Mouse (Mus musculus) small intestine, adult 2 months (tissue): Measurements from ENCODE around the gene Osbpl7. TPM values are rescaled to one million over a fixed set of nuclear protein-coding genes. Genes with fewer than 3 reads are reported as not detected.
A peak's percentile ranks its signal among the peaks of the same experiment; 100 is the strongest.

ENCODE experiments used
- H3K27ac ChIP-seq: fragments of 200-500 bp; 2 replicates; pipeline ENCODE4 v1.5.1; 2012; ENCODE audit warnings: low read depth, low read length, control low read depth, inconsistent platforms; ENCODE audit not compliant: insufficient read depth
- H3K27me3 ChIP-seq: fragments of 200-500 bp; 2 replicates; pipeline ENCODE4 v1.6.1; 2012; ENCODE audit warnings: mild to moderate bottlenecking, moderate library complexity, low read length, inconsistent platforms; ENCODE audit not compliant: control insufficient read depth, insufficient read depth
- H3K36me3 ChIP-seq: fragments of 200-500 bp; 2 replicates; pipeline ENCODE4 v1.6.1; 2012; ENCODE audit warnings: mild to moderate bottlenecking, low read length, control low read depth, inconsistent platforms; ENCODE audit not compliant: control insufficient read depth, insufficient read depth
- H3K4me1 ChIP-seq: fragments of 200-500 bp; 2 replicates; pipeline ENCODE4 v1.6.1; 2012; ENCODE audit warnings: low read length, inconsistent platforms, mixed read lengths; ENCODE audit not compliant: control insufficient read depth, insufficient read depth, insufficient read length
- H3K4me3 ChIP-seq: fragments of 200-500 bp; 2 replicates; pipeline ENCODE4 v1.5.1; 2012; ENCODE audit warnings: low read depth, mild to moderate bottlenecking, control low read depth, inconsistent platforms, low read length, moderate library complexity
- CTCF ChIP-seq: fragments of 200-500 bp; IDR thresholded peaks from 2 replicates; pipeline ENCODE4 v1.5.1; 2012; ENCODE audit warnings: low read depth, mild to moderate bottlenecking, control low read depth, inconsistent platforms, low read length, moderate library complexity, mixed read lengths; ENCODE audit not compliant: insufficient replicate concordance, insufficient read length; ENCODE audit errors: extremely low read depth
- POLR2A ChIP-seq: fragments of 200-500 bp; IDR thresholded peaks from 2 replicates; pipeline ENCODE4 v1.6.1; 2012; ENCODE audit warnings: low read depth, mild to moderate bottlenecking, control low read depth, inconsistent platforms, low read length, moderate library complexity
- WGBS: fragments of 180-500 bp; shearing (Covaris S2); methylation state at CpG from one replicate; pipeline ENCODE4 v1.1.7; 2018; 5-methylcytosine and 5-hydroxymethylcytosine counted together
- polyA plus RNA-seq: library from polyadenylated mRNA; depleted of rRNA; stranded (reverse); fragments of >200 nt; gene quantifications from 2 replicates; pipeline ENCODE4 v1.2.3, GENCODE M21; 2012

The Osbpl7 gene
- polyA plus RNA-seq, 1 experiment, result 21.3 TPM

GRCm38 (mm10) chr11:97040301-97041021, 10.0 kb upstream of the Osbpl7 start:
- Histone ChIP-seq H3K4me1 (no peaks in the 10 kb centered on the region), H3K4me3 (peak overlapping the region; percentile 70), H3K27me3 (no peaks in the 10 kb centered on the region), H3K36me3 (0 out of 2 replicates have a peak, but pooled peaks cover 2% of the 10 kb centered on the region), H3K27ac (no peak overlapping the region)
- no peak for TF ChIP-seq POLR2A
- TF ChIP-seq CTCF, result no peak
- 20% methylated on average over 12 of the region's 12 CpGs for WGBS

DNA sequence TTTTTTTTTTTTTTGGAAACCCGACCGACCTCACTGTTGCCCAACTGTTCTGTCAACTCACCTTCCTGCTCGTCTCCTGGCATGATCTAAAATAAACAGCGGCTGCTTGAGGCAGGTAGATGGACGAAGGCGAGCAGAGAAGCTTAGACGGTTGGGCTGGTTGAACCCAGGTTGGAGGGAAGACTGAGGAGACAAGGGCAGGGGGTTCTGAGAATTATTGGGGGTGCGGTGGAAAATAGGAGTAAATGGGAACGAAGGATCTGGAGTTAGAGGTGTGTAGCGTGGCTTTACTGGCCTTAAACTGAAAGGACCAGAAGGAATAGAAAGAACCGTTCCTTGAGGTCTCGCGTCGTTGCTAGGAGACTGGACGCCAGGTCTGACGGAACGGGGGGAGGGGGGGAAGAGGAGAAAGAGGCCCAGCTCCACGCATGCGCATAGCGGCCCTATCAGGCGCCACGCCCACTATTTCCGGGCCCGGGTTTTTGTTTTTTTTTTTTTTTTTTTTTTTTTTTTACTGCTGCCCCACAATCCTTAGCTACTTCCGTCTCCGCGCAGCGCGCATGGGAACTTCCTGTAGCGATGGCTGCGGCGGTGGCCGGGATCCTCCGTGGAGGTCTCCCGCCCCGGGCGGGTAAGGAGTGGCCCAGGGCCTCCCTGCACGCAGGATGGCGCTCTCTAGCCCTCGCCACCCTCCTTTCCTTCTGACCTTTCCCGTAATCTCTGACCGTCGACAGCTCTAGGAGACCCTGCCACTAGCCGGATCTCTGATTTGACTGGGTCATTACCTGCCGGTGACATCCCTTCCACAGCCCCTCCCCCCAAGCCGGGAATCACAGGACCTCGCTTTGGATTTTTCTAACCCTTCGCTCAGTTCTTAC, 9.2 kb upstream of the Osbpl7 start, which contains the start of the genes Lrrc46 and Mrpl10:
Gene Lrrc46, minus strand, starts transcription at position 386 of the 878 bp plus-strand sequence.
Gene Mrpl10, plus strand, starts transcription at position 539 of the 878 bp plus-strand sequence.
- Histone ChIP-seq H3K36me3 (peaks cover 2% of the 10 kb centered on the region; the same call in 1 of the 2 replicates), H3K4me1 (no peaks in the 10 kb centered on the region), H3K27me3 (no peaks in the 10 kb centered on the region), H3K4me3 (peak within 1 kb of the TSS; percentile 90), H3K27ac (0 out of 2 replicates have a peak within 1 kb of the TSS, but pooled peaks have one; percentile 36)
- TF ChIP-seq POLR2A, result peak; percentile 73
- no peak for TF ChIP-seq CTCF
- under 1% methylated on average over 48 of the region's 48 CpGs for WGBS

GRCm38 (mm10) chr11:97044902-97045301, 5.5 kb upstream of the Osbpl7 start:
- WGBS, result 93% methylated on average over 8 of the region's 8 CpGs
- peaks cover 17% of the 10 kb centered on the region for H3K36me3 ChIP-seq

GRCm38 (mm10) chr11:97045861-97046260, 4.6 kb upstream of the Osbpl7 start:
- Histone ChIP-seq H3K4me3 (no peak overlapping the region), H3K4me1 (peaks cover 6% of the 10 kb centered on the region; the same call in 1 of the 2 replicates), H3K36me3 (peaks cover 17% of the 10 kb centered on the region), H3K27ac (no peak overlapping the region), H3K27me3 (no peaks in the 10 kb centered on the region)
- 88% methylated on average over 7 of the region's 7 CpGs for WGBS
- TF ChIP-seq CTCF (peak; percentile 52; the same call in 1 of the 2 replicates), POLR2A (no peak)

More at GRCm38 (mm10) chr11:97044902-97045301, 5.5 kb upstream of the Osbpl7 start:
- Histone ChIP-seq H3K4me3 (no peak overlapping the region), H3K4me1 (0 out of 2 replicates have a peak, but pooled peaks cover 2% of the 10 kb centered on the region), H3K27ac (no peak overlapping the region), H3K27me3 (no peaks in the 10 kb centered on the region)
- TF ChIP-seq CTCF (no peak), POLR2A (no peak)

DNA sequence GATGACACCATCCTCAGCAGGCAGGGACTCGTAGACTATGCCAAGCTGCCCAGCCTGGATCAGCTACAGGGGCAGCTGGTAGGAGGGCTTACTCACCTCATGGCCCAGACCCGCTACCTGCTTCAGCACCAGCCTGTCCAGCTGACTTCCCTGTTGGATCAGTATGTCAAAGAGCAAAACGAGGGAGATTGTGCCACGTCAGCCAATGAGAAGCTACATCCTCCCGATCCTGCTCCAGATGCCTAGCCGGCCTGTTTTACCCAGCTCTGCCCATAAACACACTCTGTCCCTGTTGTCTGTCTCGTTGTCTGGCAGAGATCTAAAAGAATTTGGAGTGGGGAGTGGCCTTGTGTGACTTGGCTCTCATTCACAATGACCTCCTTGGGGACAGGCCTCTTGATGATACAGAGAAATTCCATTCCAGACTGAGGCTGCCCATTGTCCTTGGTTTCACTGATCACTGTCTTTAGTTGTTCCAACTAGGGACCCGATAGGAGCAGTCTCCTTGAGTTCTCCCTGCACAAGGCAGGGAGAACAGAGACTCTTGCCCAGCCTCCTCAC, 2.3 kb upstream of the Osbpl7 start:
- H3K36me3 ChIP-seq, result peaks cover 21% of the 10 kb centered on the region
- H3K4me1 ChIP-seq, result peaks cover 21% of the 10 kb centered on the region
- TF ChIP-seq POLR2A (no peak), CTCF (no peak)
- 78% methylated on average over 8 of the region's 8 CpGs for WGBS
- no peak overlapping the region for H3K27ac ChIP-seq
- H3K4me3 ChIP-seq, result no peak overlapping the region
- H3K27me3 ChIP-seq, result no peaks in the 10 kb centered on the region

- WGBS, result 78% methylated on average over 6 of the region's 6 CpGs
These were observed 839 bp upstream of the Osbpl7 start for GRCm38 (mm10) chr11:97049492-97050085.

More at GRCm38 (mm10) chr11:97049492-97050085, 839 bp upstream of the Osbpl7 start:
- Histone ChIP-seq H3K27ac (peak overlapping the region; percentile 82), H3K27me3 (no peaks in the 10 kb centered on the region), H3K4me3 (no peak overlapping the region), H3K36me3 (peaks cover 31% of the 10 kb centered on the region), H3K4me1 (peaks cover 21% of the 10 kb centered on the region)
- TF ChIP-seq CTCF (no peak), POLR2A (no peak)
